Mouse (Mus musculus) G1E (cell line): ENCODE measurements around the gene Scn8a.

ENCODE experiments used
- CTCF ChIP-seq: IDR thresholded peaks from 2 replicates; pipeline ENCODE4 v1.5.1; 2012; ENCODE audit warnings: low read depth, low read length, inconsistent platforms, mixed read lengths
- GATA1 ChIP-seq: IDR thresholded peaks from 2 replicates; pipeline ENCODE4 v1.6.1; 2012; ENCODE audit warnings: borderline replicate concordance, low read length, inconsistent platforms, mixed read lengths
- POLR2AphosphoS5 ChIP-seq: IDR thresholded peaks from 2 replicates; pipeline ENCODE4 v1.6.1; 2012; ENCODE audit warnings: low read depth, low read length, inconsistent platforms; ENCODE audit not compliant: insufficient replicate concordance

DNA sequence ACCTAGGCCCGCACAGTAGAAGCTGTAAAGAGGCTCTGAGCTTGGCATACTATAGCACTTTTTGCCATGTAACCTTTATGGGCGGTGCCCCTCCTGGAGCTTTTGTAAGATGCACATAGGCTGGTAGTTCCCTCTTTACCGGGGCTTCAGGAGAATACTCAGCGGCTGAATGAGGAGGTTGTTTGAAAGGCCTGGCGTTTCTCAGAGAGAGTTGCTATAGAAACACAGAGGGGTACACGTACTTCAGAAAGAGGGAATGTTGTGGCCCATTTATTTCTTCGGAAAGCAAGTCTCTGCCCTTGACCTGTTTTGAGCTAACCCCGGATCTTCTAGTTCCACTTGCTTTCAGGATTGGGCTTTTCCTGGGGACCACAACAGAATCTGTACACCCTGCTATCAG, 83.2 kb downstream of the Scn8a start:
- no peak for TF ChIP-seq CTCF
- no peak for TF ChIP-seq GATA1
- TF ChIP-seq POLR2AphosphoS5: no peak
